Mouse (Mus musculus) liver, embryonic 14 days (tissue): ENCODE data around the gene Lancl3. TPM values are rescaled to one million over a fixed set of nuclear protein-coding genes. Genes with fewer than 3 reads are reported as not detected.

ENCODE experiments used
- polyA plus RNA-seq: library from polyadenylated mRNA; depleted of rRNA; stranded (reverse); fragments of >200 nt; gene quantifications from 2 replicates; pipeline ENCODE4 v1.2.3, GENCODE M21; 2012; rRNA removed

Lancl3 gene
- 0.06 and 0.07 TPM in 2 replicates for polyA plus RNA-seq

GRCm38 (mm10) chrX:9199761-9200371 lies at the start of gene Lancl3:
Gene Lancl3, plus strand, starts transcription at chrX:9199902.

GRCm38 (mm10) chrX:9256766-9257165 lies 57.1 kb downstream of the Lancl3 start, which contains the start of gene Gm14862:
Gene Gm14862, minus strand, starts transcription at chrX:9256899.

DNA sequence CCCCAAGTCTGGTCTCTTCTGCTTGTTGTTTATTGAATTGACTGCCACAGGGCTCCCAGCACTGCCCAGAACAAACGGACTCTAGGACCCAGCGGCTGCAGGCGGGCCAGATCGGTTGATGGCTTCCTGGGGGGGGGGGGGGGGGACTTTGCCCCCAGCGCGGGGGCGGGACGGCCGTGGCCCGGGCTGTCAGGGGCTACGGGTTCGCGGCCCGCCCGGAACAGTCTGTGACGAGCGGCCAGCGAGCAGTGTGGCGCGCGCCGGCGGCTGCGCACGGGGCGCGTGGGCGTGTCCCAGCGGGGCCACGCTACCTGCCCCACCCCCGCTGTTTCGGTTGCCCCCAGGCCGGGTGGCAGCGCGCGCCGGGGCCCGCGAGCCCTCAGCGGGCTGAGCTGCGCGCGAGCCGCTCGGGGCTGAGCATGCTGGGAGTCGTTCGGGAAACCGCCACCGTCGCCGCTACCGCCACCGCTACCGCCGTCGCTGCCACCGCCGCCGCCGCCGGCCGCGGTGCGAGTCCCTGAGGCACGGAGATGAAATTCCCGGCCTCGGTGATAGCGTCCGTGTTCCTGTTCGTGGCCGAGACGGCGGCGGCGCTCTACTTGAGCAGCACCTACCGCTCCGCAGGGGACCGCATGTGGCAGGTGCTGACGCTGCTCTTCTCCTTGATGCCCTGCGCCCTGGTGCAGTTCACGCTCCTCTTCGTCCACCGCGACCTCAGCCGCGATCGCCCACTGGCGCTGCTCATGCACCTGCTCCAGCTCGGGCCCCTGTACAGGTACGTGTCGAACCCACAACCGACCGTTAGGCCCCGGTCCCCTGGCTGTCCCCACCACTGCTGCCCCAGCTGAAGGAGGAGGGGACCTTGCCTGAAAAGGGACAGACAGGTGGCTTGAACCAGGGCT lies 73.0 kb downstream of the Lancl3 start, which contains the start of gene Xk:
TSS of gene Xk (plus strand) at position 297 of the 902 bp plus-strand sequence.

GRCm38 (mm10) chrX:9283464-9283863 lies 83.8 kb downstream of the Lancl3 start, which contains the start of gene H2al1m:
Gene H2al1m, plus strand, starts transcription at chrX:9283764.

Other genes starting within 250 kb of the Lancl3 start
- not detected in 2 replicates for gene Fthl17b, start 236.9 kb upstream of the Lancl3 start, polyA plus RNA-seq
- gene Fthl17c, start 223.3 kb upstream of the Lancl3 start, polyA plus RNA-seq: not detected in 2 replicates
- not detected in 2 replicates for gene Fthl17d, start 213.1 kb upstream of the Lancl3 start, polyA plus RNA-seq
- gene Fthl17e, start 166.4 kb upstream of the Lancl3 start, polyA plus RNA-seq: not detected in 2 replicates
- not detected in 2 replicates for gene Fthl17f, start 136.9 kb upstream of the Lancl3 start, polyA plus RNA-seq
- gene 4930402K13Rik, start 95.3 kb upstream of the Lancl3 start, polyA plus RNA-seq: not detected in 2 replicates
- 1.2 and 1.5 TPM in 2 replicates for gene Gm14862, start 57.0 kb downstream of the Lancl3 start, polyA plus RNA-seq
- 16.2 and 19.8 TPM in 2 replicates for gene Xk, start 72.9 kb downstream of the Lancl3 start, polyA plus RNA-seq
- gene H2al1m, start 83.9 kb downstream of the Lancl3 start, polyA plus RNA-seq: 2.2 and 2.8 TPM in 2 replicates
- gene H2al1k, start 150.7 kb downstream of the Lancl3 start, polyA plus RNA-seq: not detected in 2 replicates